20 mouse cellular contexts compared by ENCODE assay signal in the genomic region with DNA sequence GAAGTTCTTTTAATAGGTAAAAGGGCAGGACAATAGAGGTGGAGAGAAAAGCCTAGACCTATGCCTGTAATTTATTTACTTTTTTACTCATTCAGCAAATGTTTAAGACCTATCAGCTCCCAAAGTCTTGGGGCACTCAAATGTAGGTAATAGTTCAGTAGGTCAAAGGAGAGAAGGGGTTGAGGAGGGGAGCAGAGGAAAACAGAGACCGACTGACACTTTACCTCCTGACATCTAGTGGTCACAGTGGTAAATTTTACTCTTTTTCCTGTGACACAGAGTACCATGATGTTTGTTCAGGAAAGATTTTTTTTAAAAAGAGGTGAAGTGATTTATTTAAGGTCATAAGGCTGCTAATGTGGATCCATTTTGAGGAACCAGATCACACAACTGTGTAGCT. TPM values are rescaled to one million over a fixed set of nuclear protein-coding genes. Genes with fewer than 3 reads are reported as not detected.
DNase-seq lines count a peak whose midpoint lies in the region; ATAC-seq and TF ChIP-seq lines count a peak whose summit lies in the region.
"Had no signal": no experiment of that assay in that cellular context is flagged by ENCODE, and none has a peak within 500 bp of the region (broad histone marks: within the 10 kb centered on the region; RNA-seq: fewer than 3 reads in every experiment).

No protein-coding gene starts in this region.

- no peaks in the 10 kb centered on the region for H3K27me3 ChIP-seq in heart, embryonic 12.5 days (replicated peaks)
- H3K27me3 ChIP-seq in kidney, postnatal 0 days (ENCODE audit: insufficient read depth, low read length) = no peaks in the 10 kb centered on the region
- H3K27me3 ChIP-seq in E14TG2a.4 (ENCODE audit: insufficient read depth, low read length) = peaks cover 25% of the 10 kb centered on the region
- no peaks in the 10 kb centered on the region for H3K27me3 ChIP-seq in splenic B cell, adult 2 months (ENCODE audit: control insufficient read depth, insufficient read depth, low read length, poor library complexity, severe bottlenecking)
- H3K27me3 ChIP-seq: embryonic facial prominence, embryonic 12.5 days; Patski had no signal

- DNase-seq in heart, adult 11 months = peak; percentile 16
- no peak for DNase-seq in kidney, postnatal 0 days (ENCODE audit: low spot score)
- DNase-seq in kidney, adult 11 months = no peak
- DNase-seq in splenic B cell, adult 2 months (ENCODE audit: low read depth, low spot score) = peak; percentile 24
- no peak for DNase-seq in embryo, embryonic 9.5 days (ENCODE audit: extremely low spot score)
- DNase-seq: cerebellum, adult 11-12 months; cerebellum, postnatal 10 days; gastrocnemius, postnatal 36 days; kidney, adult 18-20 months; lung, postnatal 14 days; thymus, postnatal 36 days had no signal

- peaks cover 10% of the 10 kb centered on the region; the same call in 1 of the 2 replicates for H3K4me1 ChIP-seq in heart, embryonic 12.5 days (replicated peaks)
- no peaks in the 10 kb centered on the region for H3K4me1 ChIP-seq in kidney, postnatal 0 days (replicated peaks; ENCODE audit: insufficient read depth, low read length)
- H3K4me1 ChIP-seq in E14TG2a.4 (replicated peaks; ENCODE audit: low read depth, low read length) = peaks cover 25% of the 10 kb centered on the region

- no peak for ATAC-seq in heart, embryonic 12.5 days (ENCODE audit: insufficient number of reproducible peaks, low FRiP score)
- ATAC-seq in kidney, postnatal 0 days (replicated peaks; ENCODE audit: low FRiP score, low read depth) = no peak
- ATAC-seq: hindbrain, embryonic 16.5 days; Patski had no signal

- H3K4me3 ChIP-seq in heart, embryonic 12.5 days = no peak overlapping the region
- H3K4me3 ChIP-seq in kidney, postnatal 0 days (replicated peaks; ENCODE audit: low read depth, low read length) = no peak overlapping the region
- no peak overlapping the region for H3K4me3 ChIP-seq in E14TG2a.4 (replicated peaks; ENCODE audit: low read length)
- H3K4me3 ChIP-seq: embryonic facial prominence, embryonic 12.5 days; forebrain, embryonic 12.5 days; left cerebral cortex, adult 2 months; limb, embryonic 10.5 days had no signal

- no peaks in the 10 kb centered on the region for H3K36me3 ChIP-seq in heart, embryonic 12.5 days
- no peaks in the 10 kb centered on the region for H3K36me3 ChIP-seq in kidney, postnatal 0 days (ENCODE audit: insufficient read depth, low read length)
- H3K36me3 ChIP-seq in E14TG2a.4 (ENCODE audit: insufficient read depth, low read length) = no peaks in the 10 kb centered on the region
- H3K36me3 ChIP-seq in splenic B cell, adult 2 months (ENCODE audit: control insufficient read depth, insufficient read depth, low read length, poor library complexity, severe bottlenecking) = no peaks in the 10 kb centered on the region
- H3K36me3 ChIP-seq: embryonic facial prominence, embryonic 12.5 days; forebrain, embryonic 12.5 days; limb, embryonic 10.5 days had no signal

- TF ChIP-seq CTCF in kidney, postnatal 0 days (IDR thresholded peaks at IDR 0.05; ENCODE audit: low read depth) = peak; percentile 26; the same call in 1 of the 2 replicates
- 0 out of 2 replicates have a peak, but pooled peaks have one; percentile 9 for TF ChIP-seq CTCF in E14TG2a.4 (conservative IDR thresholded peaks at IDR 0.05; ENCODE audit: low read length)

- WGBS in heart, embryonic 12.5 days = 19% methylated on average over 1 of the region's 1 CpGs
- WGBS in kidney, postnatal 0 days = 3% methylated on average over 1 of the region's 1 CpGs

- no peaks in the 10 kb centered on the region; the same call in 1 of the 2 replicates for H3K9me3 ChIP-seq in heart, embryonic 12.5 days (replicated peaks)
- no peaks in the 10 kb centered on the region for H3K9me3 ChIP-seq in kidney, postnatal 0 days (replicated peaks; ENCODE audit: low read length)
- H3K9me3 ChIP-seq in E14TG2a.4 (ENCODE audit: low read length) = no peaks in the 10 kb centered on the region
- H3K9me3 ChIP-seq: embryonic facial prominence, embryonic 12.5 days; forebrain, embryonic 12.5 days; limb, embryonic 10.5 days had no signal

- H3K9ac ChIP-seq in heart, embryonic 12.5 days = no peak overlapping the region
- H3K9ac ChIP-seq in kidney, postnatal 0 days (ENCODE audit: low read depth, low read length) = no peak overlapping the region
- H3K9ac ChIP-seq: embryonic facial prominence, embryonic 12.5 days; forebrain, embryonic 12.5 days had no signal

- no peak overlapping the region for H3K4me2 ChIP-seq in heart, embryonic 12.5 days
- no peak overlapping the region for H3K4me2 ChIP-seq in kidney, postnatal 0 days (ENCODE audit: low read length)
- H3K4me2 ChIP-seq: embryonic facial prominence, embryonic 12.5 days; forebrain, embryonic 12.5 days; midbrain, embryonic 11.5 days had no signal

- H3K27ac ChIP-seq in heart, embryonic 12.5 days (ENCODE audit: poor library complexity, severe bottlenecking) = no peak overlapping the region
- H3K27ac ChIP-seq in kidney, postnatal 0 days = no peak overlapping the region
- H3K27ac ChIP-seq: embryonic facial prominence, embryonic 12.5 days; forebrain, embryonic 12.5 days; left cerebral cortex, adult 2 months; limb, embryonic 10.5 days had no signal

RNA-seq across cellular contexts. Expression of a gene that starts 2.9 kb away (rescaled TPM):
- polyA plus RNA-seq in heart, embryonic 12.5 days (2016; fragmentation: Nextera tagmentation; extraction: Ambion mirVana) = 3.0 and 3.4 TPM in 2 replicates
- 16.5 and 17.8 TPM in 2 replicates for polyA plus RNA-seq in kidney, postnatal 0 days (2015; fragmentation: Nextera tagmentation; extraction: Ambion mirVana)

RNA-seq across cellular contexts. Expression of a gene that starts 3.7 kb away (rescaled TPM):
- 0.84 and 0.91 TPM in 2 replicates for polyA plus RNA-seq in heart, embryonic 12.5 days (2016; fragmentation: Nextera tagmentation; extraction: Ambion mirVana)
- 0.53 and 0.66 TPM in 2 replicates for polyA plus RNA-seq in kidney, postnatal 0 days (2015; fragmentation: Nextera tagmentation; extraction: Ambion mirVana)

Comparison
In these comparisons a context has a peak if more than half of its experiments do, and no peak if none do; other contexts are left out.
1. DNase-seq: peak in heart, adult 11 months (single experiment) and splenic B cell, adult 2 months (single experiment); none in kidney, postnatal 0 days (single experiment), kidney, adult 11 months (single experiment) and embryo, embryonic 9.5 days (single experiment).